Mouse (Mus musculus) left cerebral cortex, adult 8-10 months (tissue): ENCODE data around the gene Mtmr10. TPM values are rescaled to one million over a fixed set of nuclear protein-coding genes. Genes with fewer than 3 reads are reported as not detected.

ENCODE experiments used
- DNase-seq, 2 experiments: peaks; one replicate each; pipeline ENCODE4 v3.0.0; 2022; ENCODE audit warnings: low spot score in 2 of 2
- total RNA-seq, 4 experiments: library from RNA; stranded (reverse); gene quantifications; 2 replicates each; pipeline ENCODE4 v1.2.4; 2022

Mtmr10 gene
- 10 to 100 TPM; 17.7 to 23.7 (median 19.9) TPM for total RNA-seq

GRCm38 (mm10) chr7:64287414-64288091 is at the start of gene Mtmr10:
Gene Mtmr10, plus strand, starts transcription at chr7:64287653.
- DNase-seq, result peak; percentile 95 to 99

- DNase-seq, result no peak
Observed at GRCm38 (mm10) chr7:64237747-64238146, 49.7 kb upstream of the Mtmr10 start.

- DNase-seq, result no peak
Observed at GRCm38 (mm10) chr7:64238410-64239086, 48.9 kb upstream of the Mtmr10 start.

GRCm38 (mm10) chr7:64239138-64239805 is 48.2 kb upstream of the Mtmr10 start:
- DNase-seq, result no peak

- DNase-seq, result no peak
Observed at GRCm38 (mm10) chr7:64239806-64240315, 47.6 kb upstream of the Mtmr10 start.

- no peak for DNase-seq
Observed at GRCm38 (mm10) chr7:64242424-64242823, 45.0 kb upstream of the Mtmr10 start.

GRCm38 (mm10) chr7:64244371-64244770 is 43.1 kb upstream of the Mtmr10 start:
- no peak for DNase-seq

GRCm38 (mm10) chr7:64246713-64247112 is 40.7 kb upstream of the Mtmr10 start:
- DNase-seq, result no peak

- no peak for DNase-seq
Observed at GRCm38 (mm10) chr7:64248352-64248751, 39.1 kb upstream of the Mtmr10 start.

GRCm38 (mm10) chr7:64249715-64250114 is 37.7 kb upstream of the Mtmr10 start:
- DNase-seq, result no peak

- no peak for DNase-seq
Observed at GRCm38 (mm10) chr7:64250417-64250816, 37.0 kb upstream of the Mtmr10 start.

- DNase-seq, result no peak
Observed at GRCm38 (mm10) chr7:64253736-64254135, 33.7 kb upstream of the Mtmr10 start.

- no peak for DNase-seq
Observed at GRCm38 (mm10) chr7:64265502-64266279, 21.8 kb upstream of the Mtmr10 start.

- no peak for DNase-seq
Observed at GRCm38 (mm10) chr7:64266587-64266986, 20.9 kb upstream of the Mtmr10 start.

GRCm38 (mm10) chr7:64271926-64272325 is 15.5 kb upstream of the Mtmr10 start:
- DNase-seq, result no peak

- no peak for DNase-seq
Observed at GRCm38 (mm10) chr7:64275518-64275917, 11.9 kb upstream of the Mtmr10 start.

GRCm38 (mm10) chr7:64276921-64277320 is 10.5 kb upstream of the Mtmr10 start:
- DNase-seq, result no peak

GRCm38 (mm10) chr7:64278526-64278925 is 8.9 kb upstream of the Mtmr10 start:
- no peak for DNase-seq

- DNase-seq, result no peak
Observed at GRCm38 (mm10) chr7:64279548-64279947, 7.9 kb upstream of the Mtmr10 start.

GRCm38 (mm10) chr7:64286566-64286965 is 887 bp upstream of the Mtmr10 start:
- DNase-seq, result no peak

GRCm38 (mm10) chr7:64289416-64289815 is 2.0 kb downstream of the Mtmr10 start:
- DNase-seq, result no peak
